Mouse (Mus musculus): Measurements from ENCODE around the gene Pibf1. TPM values are rescaled to one million over a fixed set of nuclear protein-coding genes. Genes with fewer than 3 reads are reported as not detected.

Gene Pibf1
- polyA plus RNA-seq, 1 experiment from 2014 or later: 23.9 TPM

Other genes starting within 250 kb of the Pibf1 start
- gene Rpl36a-ps1, start 105.1 kb upstream of the Pibf1 start, polyA plus RNA-seq (2016; fragmentation: Nextera tagmentation; extraction: Ambion mirVana): 1.6 TPM in 1 of 2 replicates, not detected in the other
- gene Mzt1, start 53.3 kb upstream of the Pibf1 start, polyA plus RNA-seq (2016; fragmentation: Nextera tagmentation; extraction: Ambion mirVana): 130 and 140 TPM in 2 replicates
- 50.3 and 52.1 TPM in 2 replicates for gene Bora, start 53.2 kb upstream of the Pibf1 start, polyA plus RNA-seq (2016; fragmentation: Nextera tagmentation; extraction: Ambion mirVana)
- 36.4 and 43.4 TPM in 2 replicates for gene Dis3, start 346 bp downstream of the Pibf1 start, polyA plus RNA-seq (2016; fragmentation: Nextera tagmentation; extraction: Ambion mirVana)
- 3.2 and 4.5 TPM in 2 replicates for gene Klf5, start 199.3 kb downstream of the Pibf1 start, polyA plus RNA-seq (2016; fragmentation: Nextera tagmentation; extraction: Ambion mirVana)

All from hindbrain, embryonic 12.5 days (tissue).